Mouse (Mus musculus): Measurements from ENCODE around the gene Nap1l1. TPM values are rescaled to one million over a fixed set of nuclear protein-coding genes. Genes with fewer than 3 reads are reported as not detected.

The Nap1l1 gene
- total RNA-seq, 2 experiments from 2014 or later: 583 to 682 TPM

GRCm38 (mm10) chr10:111514282-111514885 is 41.4 kb downstream of the Nap1l1 start:
- no peak for ATAC-seq (replicated peaks; ENCODE audit: poor library complexity, severe bottlenecking)

- no peak for ATAC-seq (replicated peaks; ENCODE audit: poor library complexity, severe bottlenecking)
Measured at GRCm38 (mm10) chr10:111515071-111516010, 42.3 kb downstream of the Nap1l1 start.

GRCm38 (mm10) chr10:111516172-111516588 is 43.2 kb downstream of the Nap1l1 start:
- peak; percentile 88 for ATAC-seq (replicated peaks; ENCODE audit: poor library complexity, severe bottlenecking)

DNA sequence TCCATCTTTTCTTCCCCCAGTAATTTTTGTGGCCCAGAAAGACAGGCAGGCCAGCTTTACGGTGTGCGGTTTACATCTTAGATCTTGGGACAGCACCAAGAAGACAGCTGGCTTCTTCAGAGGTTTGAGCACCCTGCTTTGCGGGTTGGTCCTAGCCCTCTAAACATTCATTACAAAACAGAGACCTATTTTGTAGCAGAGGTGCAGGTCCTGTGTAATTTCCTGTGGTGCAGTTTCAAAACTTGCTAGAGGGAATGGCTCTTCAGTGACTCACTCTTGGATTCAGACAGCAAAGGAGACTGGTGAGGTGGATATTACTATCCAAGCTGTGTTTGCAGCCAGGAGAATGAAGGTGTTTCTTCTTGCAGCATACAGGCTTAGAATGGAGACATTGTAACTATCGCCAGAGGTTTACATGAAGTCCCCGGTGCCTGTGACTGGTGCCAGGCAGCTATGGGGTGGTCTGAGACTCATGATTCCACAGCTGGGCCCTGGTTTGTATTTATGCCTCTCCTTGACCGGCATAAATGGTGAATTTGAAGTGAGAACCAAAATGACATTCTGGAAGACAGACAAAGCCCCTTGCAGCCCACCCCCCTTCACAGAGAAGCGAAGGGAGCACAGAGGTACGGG is 43.9 kb downstream of the Nap1l1 start:
- peak; percentile 82 for ATAC-seq (replicated peaks; ENCODE audit: poor library complexity, severe bottlenecking)

DNA sequence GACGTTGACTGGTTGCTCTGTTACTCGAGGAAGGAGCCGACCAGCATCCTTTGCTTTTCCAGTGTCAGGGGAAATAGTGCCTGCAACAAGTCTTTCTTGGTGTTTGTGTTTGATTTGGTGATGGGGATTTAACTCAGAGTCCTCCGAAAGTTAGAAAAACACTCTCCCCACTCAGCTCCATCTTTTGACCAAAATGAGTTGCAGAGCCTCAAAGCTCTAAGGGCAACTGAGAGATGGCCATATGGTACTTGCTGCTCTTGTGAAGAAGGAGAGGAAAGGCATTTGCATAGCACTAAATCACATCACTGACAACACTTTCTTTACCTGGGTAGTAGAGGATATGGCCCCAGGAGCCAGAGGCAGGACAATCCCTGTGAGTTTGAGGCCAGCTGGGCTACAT is 45.3 kb downstream of the Nap1l1 start:
- ATAC-seq (replicated peaks; ENCODE audit: poor library complexity, severe bottlenecking): no peak

DNA sequence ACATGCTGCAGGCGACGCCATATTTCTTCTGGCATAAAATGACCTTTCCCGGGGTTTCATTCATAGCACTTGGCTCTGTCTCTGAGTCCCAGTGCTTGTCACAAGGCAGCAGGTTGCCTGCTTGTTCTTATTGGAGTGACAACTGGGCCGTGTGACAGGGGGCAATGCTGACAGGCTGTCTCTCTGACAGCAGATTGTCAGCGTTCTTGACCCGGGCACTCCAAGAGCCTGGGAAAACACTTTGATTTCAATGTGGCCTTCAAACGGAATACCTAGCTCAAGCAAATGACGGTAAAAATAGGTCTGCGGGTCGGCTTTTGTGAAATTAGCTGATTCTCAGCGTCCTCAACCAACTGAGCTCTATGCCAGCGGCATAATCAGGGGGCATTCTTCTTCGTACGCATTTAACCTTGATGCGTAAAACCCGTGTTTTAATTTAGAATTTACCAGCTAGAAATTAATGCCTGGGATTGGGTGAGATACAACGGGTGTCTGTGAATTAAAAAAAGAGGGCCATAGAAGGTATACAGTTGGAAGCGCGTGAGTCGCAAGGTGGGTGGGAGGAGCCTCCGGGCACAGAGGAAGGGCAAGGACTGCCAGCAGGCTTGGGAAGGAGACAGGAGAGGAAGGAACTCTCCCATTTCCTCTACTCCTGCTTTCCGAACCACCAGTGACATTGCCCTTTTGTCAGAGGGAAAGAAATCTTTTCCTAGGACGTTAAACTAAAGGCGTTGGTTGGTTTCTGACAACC is 46.8 kb downstream of the Nap1l1 start:
- ATAC-seq (replicated peaks; ENCODE audit: poor library complexity, severe bottlenecking): no peak

- ATAC-seq (replicated peaks; ENCODE audit: poor library complexity, severe bottlenecking): no peak
Measured at GRCm38 (mm10) chr10:111520621-111521020, 47.6 kb downstream of the Nap1l1 start.

DNA sequence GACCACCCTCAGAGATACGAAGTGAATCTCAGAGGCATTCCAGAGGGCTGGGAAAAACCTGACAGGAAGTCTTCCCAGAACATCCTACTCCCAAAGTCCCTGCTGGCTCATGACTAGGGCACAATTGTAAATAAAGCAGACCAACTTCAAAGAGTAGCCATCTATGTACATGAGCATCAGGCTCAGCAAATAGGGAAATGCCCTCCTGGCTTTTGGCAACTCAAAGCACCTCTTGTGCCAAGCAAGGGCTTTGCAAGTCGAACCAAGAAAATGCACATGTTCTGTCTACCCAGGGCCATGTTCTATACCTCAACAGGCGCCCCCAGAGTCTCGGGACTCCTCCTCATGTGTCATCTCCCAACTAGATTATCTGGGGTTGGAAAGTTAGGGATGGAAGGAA is 48.6 kb downstream of the Nap1l1 start:
- ATAC-seq (replicated peaks; ENCODE audit: poor library complexity, severe bottlenecking): no peak

- no peak for ATAC-seq (replicated peaks; ENCODE audit: poor library complexity, severe bottlenecking)
Measured at GRCm38 (mm10) chr10:111522230-111522629, 49.2 kb downstream of the Nap1l1 start.

- ATAC-seq (replicated peaks; ENCODE audit: poor library complexity, severe bottlenecking): no peak
Measured at GRCm38 (mm10) chr10:111523894-111524293, 50.9 kb downstream of the Nap1l1 start.

DNA sequence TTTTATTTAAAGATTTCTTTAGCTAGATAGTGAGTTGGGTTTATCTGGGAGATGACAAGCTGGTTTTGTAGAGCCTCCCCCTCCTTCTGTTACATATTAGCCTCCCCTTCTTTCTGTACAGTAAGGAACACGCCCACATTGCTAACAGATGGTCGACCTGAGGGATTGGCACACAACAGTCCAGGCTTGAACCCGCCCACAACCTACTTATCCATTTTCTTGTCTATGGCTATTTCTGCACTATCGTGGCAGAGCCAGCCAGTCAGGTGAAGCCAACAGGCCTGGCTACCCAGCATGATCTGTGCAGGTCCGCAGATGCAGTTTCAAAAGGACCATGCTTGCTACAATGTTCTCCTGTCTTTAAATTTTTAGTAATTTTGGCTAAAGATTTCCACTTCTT is 54.0 kb downstream of the Nap1l1 start:
- ATAC-seq (replicated peaks; ENCODE audit: poor library complexity, severe bottlenecking): no peak

DNA sequence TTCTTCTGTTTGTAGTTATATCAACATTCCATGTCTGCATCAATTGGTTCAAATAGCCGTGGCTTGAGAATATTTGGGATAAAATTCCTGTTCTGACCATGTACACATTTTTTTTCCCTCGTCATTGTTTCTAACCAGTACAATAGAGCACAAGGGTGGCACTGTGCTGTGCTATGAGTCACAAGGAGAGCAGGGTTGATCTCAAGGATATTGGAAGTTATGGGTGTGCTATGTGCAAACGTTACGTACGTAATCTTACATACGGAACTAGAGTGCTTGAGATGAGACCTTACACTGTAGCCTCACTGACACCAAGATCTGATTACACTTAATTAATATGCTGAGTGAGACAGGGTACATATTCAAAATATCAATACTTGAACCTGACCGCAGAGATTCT is 54.6 kb downstream of the Nap1l1 start:
- no peak for ATAC-seq (replicated peaks; ENCODE audit: poor library complexity, severe bottlenecking)

GRCm38 (mm10) chr10:111528283-111528682 is 55.3 kb downstream of the Nap1l1 start:
- peak; percentile 75 for ATAC-seq (replicated peaks; ENCODE audit: poor library complexity, severe bottlenecking)

DNA sequence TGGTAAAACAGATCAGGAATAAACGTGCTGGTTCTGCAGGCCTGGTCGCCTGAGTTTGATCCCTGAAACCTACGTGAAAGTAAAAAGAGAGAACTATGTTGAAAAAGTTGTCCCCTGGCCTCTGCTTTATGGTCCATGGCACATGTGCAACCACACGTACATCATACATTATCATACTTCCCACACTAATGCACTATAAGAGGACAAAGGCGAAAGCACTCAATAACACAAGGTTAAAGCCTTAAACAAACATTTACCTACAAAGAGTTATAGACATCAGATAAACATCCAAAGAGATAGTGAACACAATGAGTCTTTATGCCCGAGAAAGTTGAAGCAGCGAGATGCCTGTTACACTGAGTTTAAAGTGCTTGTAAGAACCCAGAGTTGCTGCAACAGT is 57.4 kb downstream of the Nap1l1 start:
- no peak for ATAC-seq (replicated peaks; ENCODE audit: poor library complexity, severe bottlenecking)

GRCm38 (mm10) chr10:111534691-111535090 is 61.7 kb downstream of the Nap1l1 start:
- ATAC-seq (replicated peaks; ENCODE audit: poor library complexity, severe bottlenecking): no peak

- ATAC-seq (replicated peaks; ENCODE audit: poor library complexity, severe bottlenecking): no peak
Measured at GRCm38 (mm10) chr10:111537410-111537809, 64.4 kb downstream of the Nap1l1 start.

DNA sequence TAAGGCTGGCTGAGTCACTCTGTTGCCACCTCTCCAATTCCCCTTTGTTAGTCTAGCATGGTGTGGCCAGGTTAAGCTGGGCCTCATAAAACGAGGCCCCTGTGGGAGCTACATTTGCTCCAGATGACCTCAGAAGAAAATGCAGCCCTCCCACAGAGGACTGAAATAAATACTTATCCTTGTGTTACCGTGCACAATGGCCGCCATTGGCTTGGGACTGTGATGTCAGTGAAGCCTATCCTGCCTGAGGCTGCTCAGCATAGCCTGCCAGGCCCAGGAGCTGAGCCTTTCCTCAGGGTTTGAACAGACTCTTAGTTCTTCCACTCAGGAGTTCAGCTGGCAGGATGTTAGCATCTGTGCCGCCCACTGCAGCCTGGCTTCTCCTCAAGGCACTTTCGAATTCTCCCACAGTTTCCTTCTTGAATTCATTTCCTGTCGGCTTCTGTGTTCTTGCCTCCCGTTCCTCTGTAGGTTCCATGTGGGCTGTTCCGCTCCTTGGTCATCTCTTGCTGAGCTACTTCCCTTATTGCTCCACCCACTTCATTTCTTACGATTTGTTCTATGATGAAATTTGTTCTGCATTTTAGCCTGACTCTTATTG is 66.8 kb downstream of the Nap1l1 start:
- ATAC-seq (replicated peaks; ENCODE audit: poor library complexity, severe bottlenecking): peak; percentile 94

- ATAC-seq (replicated peaks; ENCODE audit: poor library complexity, severe bottlenecking): no peak
Measured at GRCm38 (mm10) chr10:111540678-111541077, 67.7 kb downstream of the Nap1l1 start.

GRCm38 (mm10) chr10:111543106-111543505 is 70.1 kb downstream of the Nap1l1 start:
- no peak for ATAC-seq (replicated peaks; ENCODE audit: poor library complexity, severe bottlenecking)

DNA sequence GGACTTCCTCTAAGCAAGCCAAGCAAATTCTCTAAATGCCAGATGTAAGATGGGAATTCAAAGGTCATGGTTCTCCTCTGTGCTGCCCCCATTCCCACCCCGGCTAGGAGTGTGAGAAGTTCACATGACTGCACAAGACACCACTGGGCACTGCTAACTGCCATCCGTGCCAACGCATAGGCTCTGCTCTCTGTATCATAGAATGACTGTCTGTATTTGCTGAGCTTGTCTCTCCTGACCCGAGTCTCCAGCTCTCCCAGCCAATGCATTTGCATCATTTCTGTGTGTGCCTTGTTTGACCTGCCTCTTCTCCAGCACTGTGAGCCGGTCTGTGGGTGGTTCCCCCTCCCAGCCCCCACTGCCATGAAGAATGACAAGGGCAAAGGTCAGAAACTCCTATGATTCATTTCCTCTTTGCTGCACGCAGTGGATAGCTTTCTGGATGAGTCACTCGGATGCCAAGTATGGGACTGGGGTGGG is 70.8 kb downstream of the Nap1l1 start:
- ATAC-seq (replicated peaks; ENCODE audit: poor library complexity, severe bottlenecking): peak; percentile 36

Measured in granulocyte monocyte progenitor cell, adult 5-6 weeks (primary cell).